Mouse (Mus musculus) testis, adult 2 months (tissue): ENCODE results near the gene Exoc2. TPM values are rescaled to one million over a fixed set of nuclear protein-coding genes. Genes with fewer than 3 reads are reported as not detected.

ENCODE experiments used
- H3K27ac ChIP-seq: fragments of 200-500 bp; 2 replicates; pipeline ENCODE4 v1.5.1; 2012; ENCODE audit warnings: low read depth, low read length; ENCODE audit not compliant: control insufficient read depth, insufficient read depth
- H3K27me3 ChIP-seq: fragments of 200-500 bp; 2 replicates; pipeline ENCODE4 v1.6.1; 2012; ENCODE audit warnings: mild to moderate bottlenecking, low read length, moderate library complexity; ENCODE audit not compliant: control insufficient read depth, insufficient read depth
- H3K36me3 ChIP-seq: fragments of 200-500 bp; 2 replicates; pipeline ENCODE4 v1.6.1; 2012; ENCODE audit warnings: mild to moderate bottlenecking, low read length; ENCODE audit not compliant: control insufficient read depth, insufficient read depth
- H3K4me1 ChIP-seq: fragments of 200-500 bp; 2 replicates; pipeline ENCODE4 v1.6.1; 2012; ENCODE audit warnings: low read length; ENCODE audit not compliant: control insufficient read depth, insufficient read depth
- H3K4me3 ChIP-seq: fragments of 200-500 bp; 2 replicates; pipeline ENCODE4 v1.5.1; 2012; ENCODE audit warnings: low read depth, mild to moderate bottlenecking, low read length, moderate library complexity, mixed read lengths; ENCODE audit not compliant: control insufficient read depth
- CTCF ChIP-seq: fragments of 200-500 bp; IDR thresholded peaks from 2 replicates; pipeline ENCODE4 v1.5.1; 2012; ENCODE audit warnings: low read depth, mild to moderate bottlenecking, inconsistent platforms, low read length, moderate library complexity; ENCODE audit not compliant: control insufficient read depth, insufficient read depth, insufficient replicate concordance
- POLR2A ChIP-seq: fragments of 200-500 bp; IDR thresholded peaks from 2 replicates; pipeline ENCODE4 v1.6.1; 2012; ENCODE audit warnings: low read depth, mild to moderate bottlenecking, inconsistent platforms, low read length, moderate library complexity; ENCODE audit not compliant: control insufficient read depth
- polyA plus RNA-seq: library from polyadenylated mRNA; depleted of rRNA; stranded (reverse); fragments of >200 nt; gene quantifications from 2 replicates; pipeline ENCODE4 v1.2.3, GENCODE M21; 2012

Exoc2 gene
- polyA plus RNA-seq, 1 experiment, result 10.7 TPM

DNA sequence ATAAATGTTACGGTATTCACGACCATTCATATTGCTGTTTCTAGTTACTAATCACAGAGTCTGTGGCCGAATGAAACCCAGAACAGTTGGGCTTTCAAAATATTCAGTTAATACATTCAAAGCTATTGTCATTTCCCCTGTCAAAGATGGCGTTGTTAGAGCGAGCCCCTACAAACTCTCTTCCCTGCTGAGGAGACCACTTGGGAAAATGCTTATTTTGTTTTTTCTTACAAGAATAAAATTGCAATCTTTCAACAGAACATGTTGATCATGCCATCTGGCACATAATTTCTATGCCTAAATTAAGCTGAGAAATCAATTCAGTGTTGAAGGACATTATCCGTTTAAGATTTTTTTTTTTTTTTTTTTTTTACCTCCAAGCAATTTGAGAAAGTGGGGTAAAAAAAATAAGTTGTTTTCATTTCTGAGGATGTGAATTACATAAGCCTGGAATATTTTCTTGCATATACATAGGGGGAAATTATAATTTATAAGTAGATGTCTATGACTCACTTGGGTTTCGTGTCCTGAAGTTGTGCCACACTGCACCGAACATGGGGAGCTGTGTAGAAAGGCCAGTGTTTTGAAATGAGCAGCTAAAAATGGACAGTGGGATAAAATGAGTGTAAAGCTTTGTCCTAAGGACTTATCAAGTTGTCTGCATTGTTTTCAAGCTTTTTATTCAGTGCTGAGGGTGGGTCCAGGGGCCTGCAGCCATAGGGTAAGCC lies 23.8 kb upstream of the Exoc2 start:
- H3K4me1 ChIP-seq, result peaks cover 2% of the 10 kb centered on the region; the same call in 1 of the 2 replicates
- no peak overlapping the region for H3K4me3 ChIP-seq
- H3K27ac ChIP-seq, result no peak overlapping the region
- TF ChIP-seq POLR2A (no peak), CTCF (no peak)
- no peaks in the 10 kb centered on the region for H3K36me3 ChIP-seq
- no peaks in the 10 kb centered on the region for H3K27me3 ChIP-seq

DNA sequence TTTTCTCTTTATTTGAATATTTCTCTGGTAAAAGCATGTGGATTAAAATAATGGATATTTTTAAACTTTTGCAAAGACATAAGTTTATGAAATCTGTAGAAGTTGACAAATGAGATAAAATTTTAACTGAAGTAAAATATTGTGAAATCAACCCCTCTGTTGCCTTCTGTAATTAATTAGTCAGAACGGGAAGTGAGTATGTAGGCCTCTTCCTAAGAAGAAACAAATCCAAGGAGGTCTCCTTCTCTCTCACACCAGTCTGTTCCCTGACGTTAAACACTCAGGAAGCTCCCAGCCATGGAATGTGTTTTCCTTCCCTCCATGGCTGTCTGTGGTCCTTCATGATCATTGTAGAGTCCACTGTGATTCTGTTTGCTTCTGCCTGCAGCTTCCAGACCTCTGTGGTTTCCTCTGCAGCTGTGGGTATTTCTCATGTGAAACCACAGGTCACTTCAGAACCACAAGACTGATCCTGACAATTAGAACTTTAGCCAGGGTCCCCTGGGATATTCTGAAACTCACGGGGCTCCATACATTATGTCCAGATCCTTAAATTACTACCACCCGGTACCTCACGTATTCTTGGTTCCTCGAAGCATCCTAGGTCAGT lies 20.5 kb upstream of the Exoc2 start:
- no peak overlapping the region for H3K4me3 ChIP-seq
- no peak for TF ChIP-seq POLR2A
- no peak for TF ChIP-seq CTCF
- H3K4me1 ChIP-seq, result peaks cover 8% of the 10 kb centered on the region
- H3K27ac ChIP-seq, result no peak overlapping the region
- no peaks in the 10 kb centered on the region for H3K36me3 ChIP-seq
- no peaks in the 10 kb centered on the region for H3K27me3 ChIP-seq

DNA sequence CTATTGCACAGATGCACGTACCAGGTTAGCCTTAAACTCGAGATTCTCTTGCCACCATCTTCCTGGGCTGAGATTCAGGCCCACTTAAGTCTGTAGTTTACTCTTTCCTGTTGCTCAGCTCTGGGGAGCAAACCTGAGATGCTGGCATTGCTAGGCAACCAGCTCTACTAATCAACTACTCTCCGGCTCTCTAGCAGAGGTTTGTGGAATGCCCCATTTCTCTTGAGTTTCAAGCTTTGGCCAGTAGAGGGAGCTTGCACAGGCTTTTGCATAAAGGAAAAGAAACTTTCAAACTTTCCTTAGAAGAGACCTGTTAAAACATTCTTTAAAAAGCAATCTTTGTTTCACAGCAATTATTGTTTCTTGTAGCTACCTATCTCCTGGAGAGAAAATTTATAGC lies 19.9 kb upstream of the Exoc2 start:
- TF ChIP-seq CTCF (no peak), POLR2A (no peak)
- no peak overlapping the region for H3K4me3 ChIP-seq
- no peaks in the 10 kb centered on the region for H3K27me3 ChIP-seq
- H3K4me1 ChIP-seq, result peaks cover 8% of the 10 kb centered on the region
- H3K36me3 ChIP-seq, result no peaks in the 10 kb centered on the region
- no peak overlapping the region for H3K27ac ChIP-seq

DNA sequence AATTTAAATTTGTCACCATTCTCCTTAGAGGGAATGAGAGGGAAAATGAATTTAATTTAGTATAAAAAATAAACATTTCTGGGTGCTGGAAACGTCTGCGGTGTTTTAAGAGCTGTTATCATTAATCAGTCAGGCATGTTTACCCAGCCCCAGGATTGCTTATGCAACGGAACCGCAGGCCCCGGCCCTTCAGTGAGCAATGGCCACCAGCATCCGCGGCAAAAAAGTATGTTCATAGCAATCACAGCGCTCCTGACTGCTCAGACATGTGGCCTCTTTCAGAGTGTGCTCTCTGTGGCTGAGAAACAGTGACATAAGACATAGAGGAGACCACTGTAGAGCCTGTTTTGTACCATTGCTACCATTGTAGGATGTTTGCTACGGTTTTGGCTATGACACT lies 16.3 kb upstream of the Exoc2 start:
- Histone ChIP-seq H3K4me1 (peaks cover 10% of the 10 kb centered on the region), H3K36me3 (no peaks in the 10 kb centered on the region), H3K27ac (no peak overlapping the region), H3K27me3 (no peaks in the 10 kb centered on the region), H3K4me3 (no peak overlapping the region)
- no peak for TF ChIP-seq CTCF
- no peak for TF ChIP-seq POLR2A

DNA sequence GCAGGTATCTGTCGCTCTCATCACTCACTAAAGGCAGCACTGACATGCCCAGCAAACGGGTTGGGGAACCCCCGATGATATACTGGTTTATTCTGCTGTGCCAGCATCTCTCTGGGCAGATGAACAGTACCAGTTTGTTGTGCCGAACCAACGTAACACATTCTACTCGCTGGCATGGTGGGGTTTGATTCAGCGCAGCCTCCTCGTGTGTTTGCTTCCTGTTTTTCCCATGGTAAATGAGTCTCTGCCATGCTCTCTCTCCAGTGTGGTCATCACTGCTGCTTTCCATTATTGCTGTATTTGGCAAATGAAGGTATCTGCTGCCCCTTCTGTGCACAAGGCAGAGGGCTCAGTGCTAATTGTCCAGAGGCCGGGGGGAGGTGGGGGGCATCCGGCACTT lies 15.8 kb upstream of the Exoc2 start:
- H3K27ac ChIP-seq, result no peak overlapping the region
- no peaks in the 10 kb centered on the region for H3K27me3 ChIP-seq
- no peaks in the 10 kb centered on the region for H3K36me3 ChIP-seq
- H3K4me3 ChIP-seq, result no peak overlapping the region
- H3K4me1 ChIP-seq, result peaks cover 10% of the 10 kb centered on the region
- TF ChIP-seq CTCF (no peak), POLR2A (no peak)

DNA sequence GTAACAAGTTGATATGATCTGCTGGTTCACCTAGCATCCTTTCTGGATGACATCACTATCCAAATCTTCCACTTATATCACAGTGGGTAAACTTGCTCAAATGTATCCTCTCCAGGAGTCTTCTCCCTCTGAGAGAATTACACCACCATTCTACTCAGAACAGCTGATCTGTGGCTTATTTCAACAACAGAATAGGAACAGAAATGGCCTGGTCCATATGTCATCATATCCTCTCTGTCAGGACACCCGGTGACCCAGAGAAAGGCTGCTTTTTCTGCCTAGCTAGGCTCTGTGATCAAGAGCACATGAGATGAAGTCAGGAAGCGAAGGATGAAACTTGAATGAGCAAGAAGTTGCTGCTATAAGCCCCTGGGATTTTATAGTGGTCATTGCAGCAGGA lies 13.8 kb upstream of the Exoc2 start:
- Histone ChIP-seq H3K27ac (no peak overlapping the region), H3K4me3 (no peak overlapping the region), H3K36me3 (no peaks in the 10 kb centered on the region), H3K27me3 (no peaks in the 10 kb centered on the region), H3K4me1 (peaks cover 9% of the 10 kb centered on the region)
- TF ChIP-seq CTCF (no peak), POLR2A (no peak)

DNA sequence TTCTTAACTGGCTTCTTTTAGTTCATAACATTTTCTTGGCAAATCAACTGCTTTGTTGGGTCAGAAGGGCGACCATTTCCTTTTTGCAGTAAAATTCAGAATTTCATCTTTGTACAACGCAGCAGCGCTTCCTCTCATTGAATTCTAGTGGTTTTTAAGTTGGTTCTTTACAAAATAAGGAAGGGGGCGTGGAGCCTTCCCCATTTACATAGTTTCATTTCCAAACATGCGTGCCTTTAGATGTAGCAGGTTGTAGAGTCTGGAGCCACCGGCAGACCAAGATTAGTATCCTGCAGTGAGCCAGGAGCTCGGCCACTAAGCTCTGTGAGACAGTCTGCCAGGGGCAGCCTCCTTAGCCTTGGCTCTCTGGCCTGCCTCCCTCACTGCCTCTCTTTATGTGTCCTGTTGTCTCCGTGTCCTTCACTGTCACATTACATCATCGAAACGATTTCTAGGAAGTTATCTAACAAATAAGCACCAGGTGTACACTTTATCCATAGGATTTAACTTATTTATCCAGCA lies 13.1 kb upstream of the Exoc2 start:
- Histone ChIP-seq H3K4me1 (peaks cover 8% of the 10 kb centered on the region), H3K27me3 (no peaks in the 10 kb centered on the region), H3K27ac (no peak overlapping the region)

More for the DNA sequence above, 13.1 kb upstream of the Exoc2 start:
- Histone ChIP-seq H3K36me3 (no peaks in the 10 kb centered on the region), H3K4me3 (no peak overlapping the region)
- TF ChIP-seq POLR2A, result no peak
- TF ChIP-seq CTCF, result no peak
